Mouse (Mus musculus) small intestine, adult 2 months (tissue): ENCODE measurements around the gene Cd63. TPM values are rescaled to one million over a fixed set of nuclear protein-coding genes. Genes with fewer than 3 reads are reported as not detected.

Source experiments
- H3K27ac ChIP-seq: fragments of 200-500 bp; 2 replicates; pipeline ENCODE4 v1.5.1; 2012; ENCODE audit warnings: low read depth, low read length, control low read depth, inconsistent platforms; ENCODE audit not compliant: insufficient read depth
- H3K27me3 ChIP-seq: fragments of 200-500 bp; 2 replicates; pipeline ENCODE4 v1.6.1; 2012; ENCODE audit warnings: mild to moderate bottlenecking, moderate library complexity, low read length, inconsistent platforms; ENCODE audit not compliant: control insufficient read depth, insufficient read depth
- H3K36me3 ChIP-seq: fragments of 200-500 bp; 2 replicates; pipeline ENCODE4 v1.6.1; 2012; ENCODE audit warnings: mild to moderate bottlenecking, low read length, control low read depth, inconsistent platforms; ENCODE audit not compliant: control insufficient read depth, insufficient read depth
- H3K4me1 ChIP-seq: fragments of 200-500 bp; 2 replicates; pipeline ENCODE4 v1.6.1; 2012; ENCODE audit warnings: low read length, inconsistent platforms, mixed read lengths; ENCODE audit not compliant: control insufficient read depth, insufficient read depth, insufficient read length
- H3K4me3 ChIP-seq: fragments of 200-500 bp; 2 replicates; pipeline ENCODE4 v1.5.1; 2012; ENCODE audit warnings: low read depth, mild to moderate bottlenecking, control low read depth, inconsistent platforms, low read length, moderate library complexity
- CTCF ChIP-seq: fragments of 200-500 bp; IDR thresholded peaks from 2 replicates; pipeline ENCODE4 v1.5.1; 2012; ENCODE audit warnings: low read depth, mild to moderate bottlenecking, control low read depth, inconsistent platforms, low read length, moderate library complexity, mixed read lengths; ENCODE audit not compliant: insufficient replicate concordance, insufficient read length; ENCODE audit errors: extremely low read depth
- POLR2A ChIP-seq: fragments of 200-500 bp; IDR thresholded peaks from 2 replicates; pipeline ENCODE4 v1.6.1; 2012; ENCODE audit warnings: low read depth, mild to moderate bottlenecking, control low read depth, inconsistent platforms, low read length, moderate library complexity
- WGBS: fragments of 180-500 bp; shearing (Covaris S2); methylation state at CpG from one replicate; pipeline ENCODE4 v1.1.7; 2018; 5-methylcytosine and 5-hydroxymethylcytosine counted together
- polyA plus RNA-seq: library from polyadenylated mRNA; depleted of rRNA; stranded (reverse); fragments of >200 nt; gene quantifications from 2 replicates; pipeline ENCODE4 v1.2.3, GENCODE M21; 2012; rRNA removed

The Cd63 gene
- polyA plus RNA-seq, 1 experiment: 91.5 TPM

- Histone ChIP-seq H3K27me3 (no peaks in the 10 kb centered on the region), H3K36me3 (no peaks in the 10 kb centered on the region), H3K4me1 (no peaks in the 10 kb centered on the region), H3K4me3 (no peak overlapping the region), H3K27ac (no peak overlapping the region)
- TF ChIP-seq POLR2A (no peak), CTCF (no peak)
- WGBS: 57% methylated on average over 16 of the region's 16 CpGs
Measured at GRCm38 (mm10) chr10:128950208-128950887, 49.6 kb downstream of the Cd63 start.

- H3K36me3 ChIP-seq: 0 out of 2 replicates have a peak, but pooled peaks cover 4% of the 10 kb centered on the region
- H3K27ac ChIP-seq: no peak overlapping the region
- WGBS: 83% methylated on average over 10 of the region's 10 CpGs
- TF ChIP-seq CTCF (no peak), POLR2A (no peak)
- no peak overlapping the region for H3K4me3 ChIP-seq
- peaks cover 13% of the 10 kb centered on the region for H3K4me1 ChIP-seq
- H3K27me3 ChIP-seq: no peaks in the 10 kb centered on the region
Measured at GRCm38 (mm10) chr10:128958340-128958739, 57.6 kb downstream of the Cd63 start.

DNA sequence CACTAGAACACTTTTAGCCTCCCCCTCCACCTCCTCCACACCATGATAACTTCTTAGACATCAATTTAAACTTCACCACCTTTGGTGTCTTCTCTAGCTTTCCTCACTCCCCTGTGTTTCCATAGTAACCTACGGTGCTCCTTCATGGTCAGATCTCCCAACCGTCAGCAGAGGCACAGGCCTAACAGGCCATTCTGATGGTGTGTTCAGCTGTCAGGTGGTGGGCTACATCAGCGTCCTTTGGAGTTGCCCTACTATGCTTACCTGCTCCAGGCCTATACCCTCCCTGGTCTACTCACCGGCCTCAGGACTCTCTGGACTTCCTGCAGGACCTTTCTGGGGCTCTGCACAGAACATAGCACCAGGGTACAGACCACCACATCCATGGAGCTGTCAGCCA, 59.4 kb downstream of the Cd63 start:
- Histone ChIP-seq H3K4me3 (peak overlapping the region; percentile 57), H3K27me3 (no peaks in the 10 kb centered on the region), H3K36me3 (0 out of 2 replicates have a peak, but pooled peaks cover 4% of the 10 kb centered on the region), H3K27ac (peak overlapping the region; percentile 87; the same call in 1 of the 2 replicates), H3K4me1 (peaks cover 17% of the 10 kb centered on the region)
- WGBS: 60% methylated on average over 4 of the region's 4 CpGs
- TF ChIP-seq POLR2A (no peak), CTCF (no peak)

DNA sequence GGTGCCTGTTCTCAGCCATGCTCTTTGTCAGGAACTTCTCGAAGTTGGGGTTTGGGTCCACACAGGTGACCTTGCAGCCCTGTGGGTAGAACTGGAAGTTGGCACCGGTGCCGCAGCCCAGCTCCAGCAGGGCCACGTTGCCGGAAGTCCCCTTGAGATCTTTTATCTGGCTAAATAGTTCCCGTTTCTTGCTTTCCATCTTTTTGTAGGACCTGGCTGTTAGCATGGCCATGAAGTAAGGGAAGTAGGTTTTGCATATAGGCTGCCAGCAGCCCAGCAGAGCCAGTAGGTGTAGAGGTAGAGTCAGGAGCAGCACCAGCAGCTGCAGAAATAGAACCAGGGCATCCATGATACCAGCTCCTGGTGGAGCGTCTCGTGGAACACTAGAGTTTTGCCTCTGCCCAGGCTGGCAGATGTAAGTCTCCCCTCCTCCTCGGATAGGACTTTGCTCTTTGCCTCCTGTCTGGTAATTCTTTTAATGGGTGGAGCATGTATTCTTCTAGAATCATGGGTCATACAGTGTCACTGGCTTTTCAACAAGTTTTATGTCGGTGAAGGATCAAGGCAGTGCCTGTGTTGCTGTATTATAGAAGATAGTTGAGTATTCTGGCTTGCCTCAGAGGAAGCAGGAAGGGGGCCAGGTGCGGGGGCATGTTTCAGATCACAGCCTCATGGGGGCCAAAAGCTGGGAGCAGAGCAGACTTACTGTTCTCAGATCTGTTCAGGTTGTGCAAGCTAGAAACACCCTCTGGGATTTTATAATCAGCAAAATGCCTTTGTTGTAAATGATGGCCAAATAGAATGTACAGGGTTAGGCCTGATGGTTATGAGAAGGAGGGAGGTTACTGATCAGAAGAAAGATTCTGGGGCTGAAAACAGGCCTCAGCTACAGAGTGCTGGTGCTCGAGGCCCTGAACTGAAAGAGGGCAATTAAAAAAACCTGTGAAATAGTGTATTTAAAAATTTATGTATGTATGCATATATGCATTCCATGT, 60.1 kb downstream of the Cd63 start, which contains the start of gene Mettl7b:
Gene Mettl7b (minus strand): TSS at position 399 of the 995 bp plus-strand sequence.
- Histone ChIP-seq H3K27ac (peak within 1 kb of the TSS; percentile 87), H3K4me1 (peaks cover 19% of the 10 kb centered on the region), H3K36me3 (0 out of 2 replicates have a peak, but pooled peaks cover 4% of the 10 kb centered on the region), H3K4me3 (peak within 1 kb of the TSS; percentile 57), H3K27me3 (no peaks in the 10 kb centered on the region)
- WGBS: 24% methylated on average over 12 of the region's 12 CpGs
- TF ChIP-seq CTCF (no peak), POLR2A (peak; percentile 36; the same call in 1 of the 2 replicates)

Other genes starting within 250 kb of the Cd63 start
- 10.4 and 14.2 TPM in 2 replicates for gene Suox, start 226.9 kb upstream of the Cd63 start, polyA plus RNA-seq
- gene Rab5b, start 204.7 kb upstream of the Cd63 start, polyA plus RNA-seq: 17.2 and 32.2 TPM in 2 replicates
- gene Pmel, start 196.8 kb upstream of the Cd63 start, polyA plus RNA-seq: 1.4 and 2.1 TPM in 2 replicates
- 4.2 and 6.1 TPM in 2 replicates for gene Cdk2, start 196.0 kb upstream of the Cd63 start, polyA plus RNA-seq
- gene Dgka, start 156.1 kb upstream of the Cd63 start, polyA plus RNA-seq: 35.0 and 101 TPM in 2 replicates
- 6.9 and 17.0 TPM in 2 replicates for gene Pym1, start 153.1 kb upstream of the Cd63 start, polyA plus RNA-seq
- 1.2 and 2.5 TPM in 2 replicates for gene Mmp19, start 110.1 kb upstream of the Cd63 start, polyA plus RNA-seq
- gene Dnajc14, start 96.9 kb upstream of the Cd63 start, polyA plus RNA-seq: 4.6 and 12.1 TPM in 2 replicates
- gene Tmem198b, start 96.6 kb upstream of the Cd63 start, polyA plus RNA-seq: 4.6 and 7.0 TPM in 2 replicates
- 0.14 and 0.89 TPM in 2 replicates for gene Sarnp, start 83.7 kb upstream of the Cd63 start, polyA plus RNA-seq
- 36.4 and 62.8 TPM in 2 replicates for gene Ormdl2, start 79.3 kb upstream of the Cd63 start, polyA plus RNA-seq
- 0.53 and 0.82 TPM in 2 replicates for gene Gdf11, start 9.3 kb upstream of the Cd63 start, polyA plus RNA-seq
- gene Rdh5, start 21.9 kb downstream of the Cd63 start, polyA plus RNA-seq: 20.2 and 30.3 TPM in 2 replicates
- gene Bloc1s1, start 23.0 kb downstream of the Cd63 start, polyA plus RNA-seq: 88.8 and 147 TPM in 2 replicates
- 8.4 and 14.6 TPM in 2 replicates for gene Itga7, start 32.8 kb downstream of the Cd63 start, polyA plus RNA-seq
- gene Mettl7b, start 60.0 kb downstream of the Cd63 start, polyA plus RNA-seq: 27.6 and 32.2 TPM in 2 replicates
- not detected in 2 replicates for gene Olfr9, start 88.4 kb downstream of the Cd63 start, polyA plus RNA-seq
- not detected in 2 replicates for gene Olfr763, start 109.8 kb downstream of the Cd63 start, polyA plus RNA-seq
- gene Olfr764-ps1, start 138.9 kb downstream of the Cd63 start, polyA plus RNA-seq: not detected in 2 replicates
- not detected in 2 replicates for gene Olfr765, start 149.0 kb downstream of the Cd63 start, polyA plus RNA-seq
- not detected in 2 replicates for gene Olfr766-ps1, start 168.0 kb downstream of the Cd63 start, polyA plus RNA-seq
- not detected in 2 replicates for gene Olfr767, start 181.9 kb downstream of the Cd63 start, polyA plus RNA-seq
- not detected in 2 replicates for gene Olfr768, start 198.4 kb downstream of the Cd63 start, polyA plus RNA-seq
- not detected in 2 replicates for gene Olfr769, start 216.9 kb downstream of the Cd63 start, polyA plus RNA-seq
- gene Olfr770, start 238.0 kb downstream of the Cd63 start, polyA plus RNA-seq: not detected in 2 replicates